Mouse (Mus musculus): ENCODE results near the gene Chchd2. TPM values are rescaled to one million over a fixed set of nuclear protein-coding genes. Genes with fewer than 3 reads are reported as not detected.

The Chchd2 gene
- total RNA-seq, 1 experiment from 2014 or later = 932 TPM

DNA sequence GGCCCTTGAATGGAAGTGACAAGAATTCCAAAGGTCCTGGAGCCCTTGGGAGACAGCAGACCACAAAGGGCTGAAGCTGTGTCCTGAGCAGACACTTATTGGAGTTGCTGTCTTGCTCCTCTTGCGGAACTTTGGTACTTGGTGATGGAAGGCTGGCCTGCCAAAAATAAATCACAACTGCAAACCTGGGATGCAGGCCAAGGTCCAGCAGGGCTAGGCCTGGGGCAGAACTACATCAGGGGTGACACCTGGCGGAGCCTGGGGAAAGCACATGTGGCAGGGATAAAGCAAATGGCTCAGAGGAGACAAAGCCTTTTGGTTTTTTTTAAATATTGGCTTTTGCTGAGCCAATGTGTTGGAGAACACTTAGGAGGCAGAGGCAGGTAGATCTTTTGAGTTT is 8.3 kb downstream of the Chchd2 start:
- peak; percentile 94 for DNase-seq

DNA sequence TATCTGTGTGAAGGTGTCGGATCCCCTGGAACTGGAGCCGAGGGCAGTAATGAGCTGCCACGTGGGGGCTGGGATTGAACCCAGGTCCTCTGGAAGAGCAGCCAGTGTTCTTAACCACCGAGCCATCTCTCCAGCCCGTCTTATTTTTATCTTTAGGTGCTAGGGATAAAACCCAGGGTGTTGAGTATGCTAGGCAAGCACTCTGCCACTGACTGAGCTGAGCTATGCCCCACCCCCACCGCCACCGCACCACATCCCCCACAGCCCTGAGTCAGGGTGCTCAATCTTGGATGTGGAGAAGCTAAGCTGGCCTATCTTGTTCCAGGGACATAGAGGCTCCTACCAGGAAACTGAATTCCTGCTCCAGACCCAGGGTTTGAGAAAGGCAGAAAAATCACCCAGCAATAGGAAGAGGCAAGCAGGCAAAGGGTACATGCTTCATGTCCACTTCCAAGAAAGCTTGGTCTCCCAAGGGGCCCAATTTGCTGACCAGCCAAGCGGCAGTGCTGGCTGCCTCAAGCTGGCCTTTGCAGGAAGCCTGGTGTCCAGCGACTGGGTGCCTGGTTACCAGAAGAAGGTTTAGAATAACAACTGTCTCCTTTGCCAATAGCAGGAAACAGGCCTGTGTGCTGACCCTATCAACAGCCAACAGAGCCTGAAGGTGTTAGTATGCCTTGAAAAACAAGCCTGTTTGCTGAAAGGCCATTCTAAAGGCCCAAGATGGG is 9.4 kb downstream of the Chchd2 start:
- peak; percentile 66 for DNase-seq

DNA sequence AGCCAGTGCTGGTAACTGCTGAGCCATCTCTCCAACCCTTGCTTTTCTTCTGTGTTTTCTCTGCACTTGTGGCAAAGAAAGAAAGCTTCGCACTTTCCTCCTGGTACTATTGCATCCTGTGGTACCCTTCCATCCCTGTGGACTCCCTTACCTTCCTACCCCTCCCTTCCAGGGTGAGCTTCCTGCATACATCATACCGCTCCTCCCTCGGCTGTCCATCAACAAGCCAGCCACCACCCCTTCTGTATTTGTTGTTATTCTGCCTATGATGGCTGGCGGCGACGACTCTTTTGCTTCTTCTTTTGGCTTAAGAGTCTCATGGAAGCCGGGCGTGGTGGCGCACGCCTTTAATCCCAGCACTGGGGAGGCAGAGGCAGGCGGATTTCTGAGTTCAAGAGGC is 12.2 kb downstream of the Chchd2 start:
- no peak for DNase-seq

DNA sequence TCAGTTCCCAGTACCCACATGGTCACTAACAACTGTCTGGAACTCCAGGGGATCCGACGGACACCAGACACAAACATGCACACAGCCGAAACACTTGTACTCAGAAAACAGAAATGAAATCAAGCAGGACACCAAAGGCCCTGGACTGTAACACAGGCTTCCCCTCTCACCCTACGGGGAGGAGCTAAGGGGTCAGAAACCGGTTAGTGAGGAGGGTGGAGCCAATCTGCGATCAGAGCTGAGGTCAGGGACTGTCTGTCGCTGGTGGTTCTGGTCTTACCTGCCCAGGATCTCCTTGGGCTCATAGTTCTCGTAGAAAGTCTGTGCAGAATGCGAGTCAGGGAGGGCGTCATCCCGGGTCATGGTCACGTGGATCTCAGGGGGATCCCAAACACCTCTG is 13.3 kb downstream of the Chchd2 start:
- no peak for DNase-seq

DNA sequence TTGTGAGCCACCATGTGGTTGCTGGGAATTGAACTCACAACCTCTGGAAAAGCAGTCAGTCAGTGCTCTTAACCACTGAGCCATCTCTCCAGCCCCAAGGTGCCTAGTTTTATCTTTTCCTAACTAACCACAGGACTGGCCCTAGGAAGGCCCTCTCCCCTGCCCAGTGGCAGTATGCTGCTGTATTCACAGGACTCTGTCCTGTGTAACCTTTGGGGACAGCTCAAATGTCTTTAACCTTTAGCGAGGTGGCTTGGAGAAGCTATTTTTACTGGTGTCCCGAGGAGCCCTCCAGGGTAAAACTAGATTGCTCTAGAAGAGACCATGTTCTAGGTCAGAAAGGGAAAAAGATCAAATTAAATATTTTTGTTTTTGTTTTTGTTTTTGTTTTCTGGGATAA is 16.0 kb downstream of the Chchd2 start:
- no peak for DNase-seq

DNA sequence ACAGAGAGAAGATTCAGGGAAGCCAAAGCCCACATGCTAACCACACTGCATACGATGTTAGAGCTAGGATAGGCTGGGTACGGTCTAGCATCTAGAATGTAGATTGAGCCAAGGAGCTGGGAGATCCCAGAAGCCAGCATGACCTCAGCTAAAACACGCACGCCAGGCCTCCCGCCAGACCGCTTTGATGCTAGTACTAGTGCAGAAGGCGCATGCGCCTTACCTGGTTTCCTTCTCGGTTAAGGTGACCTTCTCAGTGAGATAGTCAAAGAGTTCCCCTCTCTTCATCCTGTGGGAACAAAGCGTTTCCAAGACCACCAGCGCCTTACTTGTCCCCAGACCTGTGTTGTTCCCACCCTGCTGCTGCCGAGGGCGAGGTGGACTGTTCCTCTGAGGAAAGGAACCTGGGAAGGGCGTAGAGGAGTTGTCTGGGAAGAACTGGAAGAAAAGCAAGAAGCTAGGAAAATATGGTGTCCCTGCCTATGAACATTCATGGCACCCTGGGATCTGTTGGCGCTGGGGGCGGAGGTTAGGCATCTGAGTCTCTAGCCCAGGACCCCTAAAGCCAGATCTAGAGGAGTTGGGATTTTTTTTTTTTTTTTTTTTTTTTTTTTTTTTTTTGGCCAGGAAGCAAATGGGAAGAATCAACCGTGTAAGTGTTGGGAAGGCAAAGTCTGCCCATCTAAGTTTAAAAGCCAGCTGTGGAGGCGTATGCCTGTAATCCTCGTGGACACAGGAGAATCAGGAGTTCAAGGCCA is 17.9 kb downstream of the Chchd2 start:
- DNase-seq = no peak

DNA sequence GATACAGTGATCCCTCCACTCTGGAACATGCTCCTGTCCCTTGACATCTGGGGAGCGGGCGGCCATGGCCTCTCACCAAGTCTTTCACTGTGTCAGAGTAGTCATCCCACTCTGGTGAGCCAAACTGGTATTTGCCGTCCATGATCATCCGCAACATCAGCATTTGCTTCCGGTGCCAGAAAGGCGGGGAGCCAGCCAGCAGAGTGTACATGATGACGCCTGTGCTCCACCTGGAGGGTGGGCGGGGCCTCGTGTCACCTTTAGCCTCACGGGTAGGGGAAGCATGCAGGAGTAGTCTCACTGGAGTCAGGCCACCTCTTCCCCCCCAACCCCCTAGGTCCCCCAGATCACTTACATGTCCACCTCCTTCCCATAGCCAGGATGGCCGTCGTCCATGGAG is 21.4 kb downstream of the Chchd2 start:
- no peak for DNase-seq

DNA sequence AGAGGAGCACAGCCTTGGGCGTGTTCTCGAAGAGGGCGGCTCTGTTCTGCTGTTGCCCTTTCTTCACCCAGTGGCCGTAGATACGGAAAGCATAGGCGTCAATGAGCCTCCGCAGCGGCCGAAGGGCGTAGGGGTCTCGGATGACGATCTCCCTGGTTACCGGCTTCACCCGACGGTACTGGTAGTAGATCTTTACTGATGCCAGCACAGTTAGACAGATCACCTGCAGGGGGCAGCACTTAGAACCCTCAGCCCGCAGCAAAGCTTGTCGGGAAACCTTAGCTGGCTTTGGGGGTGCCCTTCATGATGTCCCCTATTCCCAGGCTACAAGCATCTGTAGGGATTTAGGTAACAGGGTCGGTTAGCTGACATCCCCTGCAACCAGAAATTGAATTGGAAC is 22.8 kb downstream of the Chchd2 start:
- peak; percentile 77 for DNase-seq

DNA sequence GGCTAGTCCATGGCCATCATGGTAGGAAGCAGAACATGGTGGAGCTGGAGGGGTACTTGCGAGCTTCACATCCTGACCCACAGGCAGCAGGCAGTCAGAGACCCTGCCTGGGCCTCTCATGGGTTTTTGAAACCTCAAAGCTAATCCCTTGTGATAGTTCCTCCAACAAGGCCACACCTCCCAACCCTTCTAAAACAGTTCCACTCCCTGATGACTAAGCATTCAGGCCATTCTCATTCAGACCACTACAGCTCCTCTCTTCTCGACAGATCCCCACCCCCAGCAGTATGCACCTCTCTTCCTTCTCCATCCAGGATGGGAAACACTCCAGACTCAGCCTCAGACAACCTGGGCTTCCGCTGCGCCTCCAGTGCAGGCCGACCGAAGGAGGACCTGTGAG is 24.9 kb downstream of the Chchd2 start:
- DNase-seq = no peak

DNA sequence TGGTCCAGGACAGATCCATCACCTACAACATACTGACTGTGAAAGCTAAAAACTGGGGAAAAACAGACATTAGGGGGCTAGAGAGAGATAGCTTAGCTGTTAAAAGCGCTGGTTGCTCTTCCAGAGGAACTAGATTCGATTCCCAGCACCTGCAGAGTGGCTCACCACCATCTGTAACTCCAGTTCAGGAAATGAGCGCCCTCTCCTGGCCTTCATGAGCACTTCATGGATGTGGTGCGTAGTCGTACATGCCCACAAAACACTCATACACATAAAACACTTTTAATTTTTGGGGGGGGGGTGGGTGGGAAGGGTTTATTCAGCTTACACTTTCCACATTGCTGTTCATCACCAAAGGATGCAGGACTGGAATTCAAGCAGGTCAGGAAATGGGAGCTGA is 30.9 kb downstream of the Chchd2 start:
- DNase-seq = no peak

DNA sequence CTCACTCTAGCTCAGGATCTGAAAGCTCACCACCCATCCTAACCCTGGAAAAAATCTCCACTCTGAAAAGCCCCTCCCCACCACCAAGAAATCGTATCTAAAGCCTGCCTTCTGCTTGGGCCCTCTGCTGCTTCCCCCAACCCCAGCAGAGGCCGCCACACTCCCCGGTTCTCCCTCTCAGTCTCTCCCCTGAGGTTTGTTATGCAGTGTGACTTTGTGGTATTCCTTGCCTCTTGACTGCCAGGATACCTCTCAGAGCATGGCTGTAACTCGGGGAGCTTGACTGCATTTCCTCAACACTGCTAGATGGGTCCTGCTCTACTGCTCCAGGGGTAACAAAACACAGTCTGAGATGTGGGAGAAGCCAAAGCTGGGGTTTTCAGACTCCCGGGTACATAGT is 32.1 kb downstream of the Chchd2 start:
- DNase-seq = no peak

DNA sequence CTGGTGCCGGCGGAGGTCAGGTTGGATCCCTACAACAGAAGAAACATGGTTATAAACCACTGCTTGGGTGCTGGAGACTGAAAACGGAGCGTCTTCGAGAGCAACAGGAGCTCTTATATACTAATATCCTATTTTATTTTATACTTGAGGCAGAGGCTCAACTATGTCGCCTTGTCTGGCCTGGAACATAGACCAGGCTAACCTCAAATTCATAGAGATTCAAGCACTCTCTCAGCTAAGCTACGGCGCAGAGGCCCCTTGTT is 39.8 kb downstream of the Chchd2 start:
- DNase-seq = no peak

DNA sequence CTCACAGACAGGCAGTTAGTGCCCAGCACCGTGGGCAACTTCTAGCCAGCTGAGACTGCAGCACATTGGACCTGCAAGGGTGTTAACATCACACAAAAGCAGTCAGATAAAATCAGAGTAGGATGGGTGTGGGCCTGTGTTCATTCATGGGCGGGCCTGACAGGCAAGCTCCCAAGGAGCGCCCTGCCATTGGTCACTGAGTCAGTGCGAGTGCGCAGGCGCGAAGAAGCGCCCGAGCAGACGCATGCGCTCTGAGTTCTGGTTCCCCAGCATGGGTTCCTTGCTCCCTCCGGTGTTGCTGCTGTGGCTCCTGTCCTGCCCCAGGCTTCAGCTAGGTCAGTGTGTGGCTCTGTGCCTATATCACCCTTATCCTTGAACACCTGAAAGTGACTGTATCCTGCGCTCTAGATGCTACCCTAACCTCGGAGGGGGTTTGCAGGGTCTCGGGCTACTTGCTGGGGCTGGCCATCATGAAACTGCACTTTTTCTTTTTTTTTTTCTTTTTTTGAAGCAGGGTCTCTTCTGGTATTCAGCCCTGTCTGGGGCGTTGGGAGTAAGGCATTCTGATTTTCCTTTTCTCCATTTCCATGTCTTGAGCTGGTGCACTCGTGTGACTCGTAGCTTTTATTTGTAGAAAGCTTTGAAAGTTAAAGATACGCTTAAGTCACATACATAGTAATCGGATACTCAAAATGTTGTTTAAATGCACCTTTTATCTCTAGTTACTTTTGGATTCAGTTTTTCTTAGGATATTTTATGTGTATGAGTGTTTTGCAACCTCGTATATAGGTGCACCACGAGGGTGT is 40.3 kb downstream of the Chchd2 start, which contains the start of gene Sumf2:
Gene Sumf2 (plus strand): TSS at position 235 of the 806 bp plus-strand sequence.
- peak; percentile 98 for DNase-seq

DNA sequence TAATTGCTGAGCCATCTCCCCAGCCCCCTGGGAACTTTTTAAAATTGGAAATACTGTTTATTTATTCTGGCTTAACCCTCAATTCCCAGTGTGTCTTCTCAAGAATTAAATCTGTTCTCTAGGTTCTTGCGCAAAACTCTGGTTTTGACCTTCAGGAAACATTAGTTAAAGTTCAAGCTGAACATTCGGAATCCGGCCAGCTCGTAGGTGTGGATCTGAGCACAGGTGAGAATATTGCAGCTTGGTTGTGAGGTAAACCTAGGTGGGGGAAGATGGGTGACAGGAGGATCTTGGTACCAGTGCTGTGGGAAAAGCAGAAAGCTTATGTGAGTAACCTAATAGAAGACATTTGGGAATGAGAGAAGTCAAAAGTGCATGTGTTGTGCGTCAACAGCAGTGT is 42.4 kb downstream of the Chchd2 start:
- DNase-seq = no peak

Other genes with a start within 250 kb of the Chchd2 start
- gene Zfp11, start 217.4 kb downstream of the Chchd2 start, total RNA-seq (2021) = 2.9 and 3.2 TPM in 2 replicates
- gene Sept14, start 179.0 kb downstream of the Chchd2 start, total RNA-seq (2021) = not detected in 2 replicates
- 90.9 and 98.1 TPM in 2 replicates for gene Mrps17, start 172.0 kb downstream of the Chchd2 start, total RNA-seq (2021)
- 116 and 119 TPM in 2 replicates for gene Nipsnap2, start 162.4 kb downstream of the Chchd2 start, total RNA-seq (2021)
- 25.3 and 26.7 TPM in 2 replicates for gene Psph, start 100.0 kb downstream of the Chchd2 start, total RNA-seq (2021)
- 39.5 and 44.8 TPM in 2 replicates for gene Sumf2, start 40.5 kb downstream of the Chchd2 start, total RNA-seq (2021)
- gene Zbed5, start 8.3 kb upstream of the Chchd2 start, total RNA-seq (2021) = 1.6 and 1.7 TPM in 2 replicates
- gene Phkg1, start 11.1 kb upstream of the Chchd2 start, total RNA-seq (2021) = 1.2 and 1.7 TPM in 2 replicates
- gene Nupr1l, start 21.1 kb upstream of the Chchd2 start, total RNA-seq (2021) = 4.3 and 5.9 TPM in 2 replicates
- 30.1 and 31.2 TPM in 2 replicates for gene Vkorc1l1, start 54.5 kb upstream of the Chchd2 start, total RNA-seq (2021)
- 40.0 and 41.2 TPM in 2 replicates for gene Gusb, start 115.6 kb upstream of the Chchd2 start, total RNA-seq (2021)
- 131 and 168 TPM in 2 replicates for gene Asl, start 141.8 kb upstream of the Chchd2 start, total RNA-seq (2021)
- 35.9 and 38.6 TPM in 2 replicates for gene Crcp, start 141.8 kb upstream of the Chchd2 start, total RNA-seq (2021)
- 32.5 and 35.5 TPM in 2 replicates for gene Tpst1, start 185.9 kb upstream of the Chchd2 start, total RNA-seq (2021)